Mouse (Mus musculus) forebrain, embryonic 16.5 days (tissue): ENCODE measurements around the gene Lrrc36. TPM values are rescaled to one million over a fixed set of nuclear protein-coding genes. Genes with fewer than 3 reads are reported as not detected.

ENCODE experiments used
- ATAC-seq: fragments of 200-750 bp; cut with Nextera tagmentation; 2 replicates; pipeline ENCODE4 v1.8.0; 2017; ENCODE audit warnings: mild to moderate bottlenecking, moderate library complexity
- H3K27ac ChIP-seq: fragments of 300-500 bp; sonication (generic); 2 replicates; pipeline ENCODE4 v1.5.1; 2014; ENCODE audit warnings: low read length, control low read depth
- H3K27me3 ChIP-seq: fragments of 300-500 bp; sonication (generic); replicated peaks from 2 replicates; pipeline ENCODE4 v1.6.1; 2014; ENCODE audit warnings: low read length; ENCODE audit not compliant: control insufficient read depth, insufficient read depth
- H3K36me3 ChIP-seq: fragments of 300-500 bp; sonication (generic); 2 replicates; pipeline ENCODE4 v1.6.1; 2014; ENCODE audit not compliant: control insufficient read depth, insufficient read depth
- H3K4me1 ChIP-seq: fragments of 300-500 bp; sonication (generic); replicated peaks from 2 replicates; pipeline ENCODE4 v1.6.1; 2014; ENCODE audit warnings: low read length; ENCODE audit not compliant: control insufficient read depth, insufficient read depth
- H3K4me2 ChIP-seq: fragments of 300-500 bp; sonication (generic); 2 replicates; pipeline ENCODE4 v1.6.1; 2014; ENCODE audit warnings: mild to moderate bottlenecking, low read length, control low read depth
- H3K4me3 ChIP-seq: fragments of 300-500 bp; sonication (generic); replicated peaks from 2 replicates; pipeline ENCODE4 v1.5.1; 2014; ENCODE audit warnings: mild to moderate bottlenecking, low read length, control low read depth
- H3K9ac ChIP-seq: fragments of 300-500 bp; sonication (generic); replicated peaks from 2 replicates; pipeline ENCODE4 v1.6.1; 2014; ENCODE audit warnings: low read depth, low read length, control low read depth
- H3K9me3 ChIP-seq: fragments of 300-500 bp; sonication (generic); 2 replicates; pipeline ENCODE4 v1.6.1; 2016; ENCODE audit warnings: low read length; ENCODE audit not compliant: control insufficient read depth
- WGBS: fragments of 180-500 bp; shearing (Covaris S2); extraction: QIAGEN DNeasy Blood & Tissue Kit; methylation state at CpG from one replicate; pipeline ENCODE4 v1.1.7; 2014; 5-methylcytosine and 5-hydroxymethylcytosine counted together
- polyA plus RNA-seq: library from polyadenylated mRNA; unstranded; fragments of >200 nt; fragmentation: Nextera tagmentation; extraction: Ambion mirVana; gene quantifications from 2 replicates; pipeline ENCODE4 v1.2.1, GENCODE M21; 2015

The Lrrc36 gene
- polyA plus RNA-seq, 1 experiment from 2014 or later = 0.37 TPM

- H3K4me1 ChIP-seq = peaks cover 32% of the 10 kb centered on the region
- no peak overlapping the region; the same call in 1 of the 2 replicates for H3K27ac ChIP-seq
- peak overlapping the region; percentile 18; the same call in 1 of the 2 replicates for H3K4me2 ChIP-seq
These were observed 61.3 kb downstream of the Lrrc36 start for GRCm38 (mm10) chr8:105474680-105475079.

GRCm38 (mm10) chr8:105475254-105475653 lies 61.9 kb downstream of the Lrrc36 start:
- no peak overlapping the region for H3K9ac ChIP-seq
- WGBS = 63% methylated on average over 4 of the region's 4 CpGs

More at GRCm38 (mm10) chr8:105474680-105475079, 61.3 kb downstream of the Lrrc36 start:
- WGBS = 45% methylated on average over 5 of the region's 5 CpGs
- no peak overlapping the region for H3K9ac ChIP-seq
- no peaks in the 10 kb centered on the region for H3K36me3 ChIP-seq
- ATAC-seq = no peak
- H3K27me3 ChIP-seq = no peaks in the 10 kb centered on the region
- no peak overlapping the region for H3K4me3 ChIP-seq
- no peaks in the 10 kb centered on the region for H3K9me3 ChIP-seq

GRCm38 (mm10) chr8:105475742-105476141 lies 62.4 kb downstream of the Lrrc36 start:
- Histone ChIP-seq H3K9ac (no peak overlapping the region), H3K4me3 (no peak overlapping the region), H3K36me3 (no peaks in the 10 kb centered on the region), H3K4me1 (peaks cover 24% of the 10 kb centered on the region), H3K9me3 (no peaks in the 10 kb centered on the region), H3K27ac (no peak overlapping the region), H3K27me3 (no peaks in the 10 kb centered on the region), H3K4me2 (no peak overlapping the region)
- 90% methylated on average over 8 of the region's 8 CpGs for WGBS
- ATAC-seq = no peak

More at GRCm38 (mm10) chr8:105475254-105475653, 61.9 kb downstream of the Lrrc36 start:
- ATAC-seq = no peak
- Histone ChIP-seq H3K9me3 (no peaks in the 10 kb centered on the region), H3K4me2 (no peak overlapping the region), H3K4me1 (peaks cover 28% of the 10 kb centered on the region), H3K27me3 (no peaks in the 10 kb centered on the region), H3K27ac (no peak overlapping the region), H3K36me3 (no peaks in the 10 kb centered on the region), H3K4me3 (no peak overlapping the region)

- H3K36me3 ChIP-seq = no peaks in the 10 kb centered on the region
- no peaks in the 10 kb centered on the region for H3K9me3 ChIP-seq
- H3K4me2 ChIP-seq = no peak overlapping the region
- ATAC-seq = no peak
- H3K4me1 ChIP-seq = peaks cover 20% of the 10 kb centered on the region
- no peak overlapping the region for H3K27ac ChIP-seq
- H3K27me3 ChIP-seq = no peaks in the 10 kb centered on the region
- H3K4me3 ChIP-seq = no peak overlapping the region
- no peak overlapping the region for H3K9ac ChIP-seq
- WGBS = 91% methylated on average over 7 of the region's 7 CpGs
These were observed 62.8 kb downstream of the Lrrc36 start for GRCm38 (mm10) chr8:105476161-105476560.

GRCm38 (mm10) chr8:105476628-105477413 lies 63.5 kb downstream of the Lrrc36 start:
- H3K4me3 ChIP-seq = no peak overlapping the region
- peaks cover 15% of the 10 kb centered on the region for H3K4me1 ChIP-seq
- no peak overlapping the region for H3K9ac ChIP-seq
- 44% methylated on average over 25 of the region's 25 CpGs for WGBS
- no peaks in the 10 kb centered on the region for H3K9me3 ChIP-seq
- no peak overlapping the region for H3K27ac ChIP-seq
- ATAC-seq = no peak
- H3K4me2 ChIP-seq = no peak overlapping the region
- H3K36me3 ChIP-seq = no peaks in the 10 kb centered on the region
- no peaks in the 10 kb centered on the region for H3K27me3 ChIP-seq

GRCm38 (mm10) chr8:105477792-105478191 lies 64.4 kb downstream of the Lrrc36 start:
- H3K4me1 ChIP-seq = peaks cover 15% of the 10 kb centered on the region
- H3K9me3 ChIP-seq = no peaks in the 10 kb centered on the region
- ATAC-seq = no peak
- no peak overlapping the region for H3K9ac ChIP-seq
- H3K27ac ChIP-seq = no peak overlapping the region
- H3K4me2 ChIP-seq = no peak overlapping the region
- WGBS = 77% methylated on average over 3 of the region's 3 CpGs
- H3K27me3 ChIP-seq = no peaks in the 10 kb centered on the region
- no peak overlapping the region for H3K4me3 ChIP-seq
- H3K36me3 ChIP-seq = no peaks in the 10 kb centered on the region

- Histone ChIP-seq H3K27ac (no peak overlapping the region), H3K36me3 (no peaks in the 10 kb centered on the region), H3K27me3 (no peaks in the 10 kb centered on the region), H3K4me3 (no peak overlapping the region), H3K4me2 (no peak overlapping the region), H3K9me3 (no peaks in the 10 kb centered on the region), H3K4me1 (no peaks in the 10 kb centered on the region), H3K9ac (no peak overlapping the region)
- 39% methylated on average over 2 of the region's 2 CpGs for WGBS
- ATAC-seq = no peak
These were observed 67.6 kb downstream of the Lrrc36 start for GRCm38 (mm10) chr8:105481013-105481412.

GRCm38 (mm10) chr8:105481453-105481852 lies 68.1 kb downstream of the Lrrc36 start:
- ATAC-seq = no peak
- H3K27me3 ChIP-seq = no peaks in the 10 kb centered on the region
- H3K4me1 ChIP-seq = no peaks in the 10 kb centered on the region
- no peak overlapping the region for H3K9ac ChIP-seq
- H3K36me3 ChIP-seq = no peaks in the 10 kb centered on the region
- no peaks in the 10 kb centered on the region for H3K9me3 ChIP-seq
- H3K27ac ChIP-seq = no peak overlapping the region
- no peak overlapping the region for H3K4me3 ChIP-seq
- no peak overlapping the region for H3K4me2 ChIP-seq
- 67% methylated on average over 6 of the region's 6 CpGs for WGBS

GRCm38 (mm10) chr8:105482123-105482522 lies 68.8 kb downstream of the Lrrc36 start:
- H3K4me2 ChIP-seq = no peak overlapping the region
- H3K27me3 ChIP-seq = no peaks in the 10 kb centered on the region
- no peak overlapping the region for H3K9ac ChIP-seq
- no peak overlapping the region for H3K27ac ChIP-seq
- WGBS = 83% methylated on average over 8 of the region's 8 CpGs
- H3K36me3 ChIP-seq = no peaks in the 10 kb centered on the region
- no peak overlapping the region for H3K4me3 ChIP-seq
- no peaks in the 10 kb centered on the region for H3K9me3 ChIP-seq
- no peak for ATAC-seq
- no peaks in the 10 kb centered on the region for H3K4me1 ChIP-seq
